Mouse (Mus musculus) limb, embryonic 15.5 days (tissue): ENCODE measurements at regions not wholly inside any gene's neighbourhood (a gene's known extent, or its start where the extent isn't known, plus 50 kb on each side); places are given as distances from the start of the nearest gene placed in this dataset.

Experiments used
- ATAC-seq: fragments of 200-750 bp; cut with Nextera tagmentation; 2 replicates; pipeline ENCODE4 v1.8.0; 2017; ENCODE audit warnings: low read depth, moderate TSS enrichment; ENCODE audit not compliant: insufficient number of reproducible peaks, low FRiP score, low TSS enrichment
- H3K27ac ChIP-seq: fragments of 300-500 bp; sonication (generic); 2 replicates; pipeline ENCODE4 v1.5.1; 2015; ENCODE audit warnings: moderate library complexity, mild to moderate bottlenecking, inconsistent platforms
- H3K27me3 ChIP-seq: fragments of 300-500 bp; sonication (generic); 2 replicates; pipeline ENCODE4 v1.6.1; 2015; ENCODE audit warnings: inconsistent platforms
- H3K36me3 ChIP-seq: fragments of 300-500 bp; sonication (generic); 2 replicates; pipeline ENCODE4 v1.6.1; 2015; ENCODE audit warnings: inconsistent platforms
- H3K4me1 ChIP-seq: fragments of 300-500 bp; sonication (generic); 2 replicates; pipeline ENCODE4 v1.6.1; 2015; ENCODE audit warnings: inconsistent platforms
- H3K4me2 ChIP-seq: fragments of 300-500 bp; sonication (generic); 2 replicates; pipeline ENCODE4 v1.6.1; 2015; ENCODE audit warnings: mild to moderate bottlenecking, inconsistent platforms
- H3K4me3 ChIP-seq: fragments of 300-500 bp; sonication (generic); 2 replicates; pipeline ENCODE4 v1.5.1; 2015; ENCODE audit warnings: mild to moderate bottlenecking, inconsistent platforms
- H3K9ac ChIP-seq: fragments of 300-500 bp; sonication (generic); 2 replicates; pipeline ENCODE4 v1.6.1; 2015; ENCODE audit warnings: inconsistent platforms
- H3K9me3 ChIP-seq: fragments of 300-500 bp; sonication (generic); 2 replicates; pipeline ENCODE4 v1.6.1; 2016; ENCODE audit warnings: inconsistent platforms
- WGBS: fragments of 180-500 bp; shearing (Covaris S2); methylation state at CpG from one replicate; pipeline ENCODE4 v1.1.7; 2015; 5-methylcytosine and 5-hydroxymethylcytosine counted together

DNA sequence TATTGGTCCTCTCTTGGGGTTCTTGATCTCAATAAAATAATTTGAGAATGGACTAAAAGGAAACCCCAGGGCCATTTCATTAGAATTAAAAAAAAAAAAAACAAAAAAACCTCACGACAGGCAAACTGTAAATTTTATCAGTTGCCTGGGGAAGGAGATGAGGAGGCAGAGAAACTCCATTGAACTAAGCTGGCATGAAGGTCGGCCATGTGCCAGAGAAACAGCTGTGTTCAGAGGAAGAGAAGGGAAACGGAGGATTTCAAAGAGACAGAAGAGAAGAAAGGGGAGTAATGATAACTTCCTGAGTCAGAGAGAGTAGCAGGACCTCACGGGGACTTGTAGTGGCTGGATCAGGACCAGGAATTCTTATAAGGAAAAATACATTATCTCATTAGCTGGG lies 377.7 kb downstream of the Eipr1 start:
- no peak for ATAC-seq
- H3K27me3 ChIP-seq: no peaks in the 10 kb centered on the region
- no peaks in the 10 kb centered on the region for H3K36me3 ChIP-seq
- 49% methylated on average over 4 of the region's 4 CpGs for WGBS
- no peak overlapping the region for H3K9ac ChIP-seq
- no peak overlapping the region for H3K4me2 ChIP-seq
- H3K4me1 ChIP-seq: peaks cover 4% of the 10 kb centered on the region
- H3K4me3 ChIP-seq: no peak overlapping the region
- no peaks in the 10 kb centered on the region for H3K9me3 ChIP-seq
- H3K27ac ChIP-seq: no peak overlapping the region

DNA sequence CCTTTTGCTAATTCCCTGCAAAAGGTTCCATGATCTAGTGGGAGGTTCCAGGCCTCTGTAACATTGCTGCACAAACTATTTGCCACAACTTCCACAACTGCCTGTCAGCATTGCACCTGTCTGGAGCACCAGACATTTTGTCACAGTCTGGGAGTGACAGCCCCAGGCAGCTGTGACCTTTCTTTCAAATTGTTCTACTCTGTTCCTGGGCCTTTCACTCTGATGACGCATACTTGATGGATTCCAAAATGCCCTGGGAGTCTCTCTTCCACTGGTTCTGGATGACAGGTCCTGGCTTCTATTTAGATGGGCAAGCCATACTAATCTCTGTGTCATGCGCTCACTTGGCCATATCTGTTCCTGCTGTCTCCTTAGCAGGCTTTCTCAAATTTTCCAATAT lies 382.7 kb downstream of the Eipr1 start:
- H3K9ac ChIP-seq: no peak overlapping the region
- H3K4me2 ChIP-seq: no peak overlapping the region
- no peak for ATAC-seq
- no peaks in the 10 kb centered on the region for H3K36me3 ChIP-seq
- H3K27me3 ChIP-seq: no peaks in the 10 kb centered on the region
- H3K9me3 ChIP-seq: no peaks in the 10 kb centered on the region
- H3K27ac ChIP-seq: no peak overlapping the region
- no peak overlapping the region for H3K4me3 ChIP-seq
- H3K4me1 ChIP-seq: peaks cover 10% of the 10 kb centered on the region; the same call in 1 of the 2 replicates
- WGBS: 77% methylated on average over 2 of the region's 2 CpGs

DNA sequence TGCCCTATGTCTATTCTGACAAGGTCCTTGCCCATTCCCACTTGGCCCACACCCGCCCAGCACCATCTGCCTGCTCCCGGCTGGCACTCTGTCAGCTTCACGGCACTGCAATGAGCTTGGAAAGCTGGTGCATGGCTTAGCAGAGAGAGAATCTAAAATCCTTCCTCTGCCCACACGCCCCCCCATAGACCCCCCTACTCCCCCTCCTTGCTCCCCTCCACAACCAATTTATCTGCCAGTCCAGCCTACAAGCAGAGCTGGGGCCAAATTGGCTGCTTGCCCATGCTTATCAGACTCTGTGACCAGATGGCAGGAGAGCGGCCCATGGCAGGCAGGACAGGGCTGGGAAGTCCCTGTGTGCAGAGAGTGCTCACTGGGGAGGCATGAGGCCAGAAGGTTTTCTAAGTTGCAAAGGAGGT lies 385.3 kb downstream of the Eipr1 start:
- Histone ChIP-seq H3K36me3 (no peaks in the 10 kb centered on the region), H3K4me3 (no peak overlapping the region), H3K4me2 (no peak overlapping the region), H3K27ac (no peak overlapping the region), H3K27me3 (no peaks in the 10 kb centered on the region), H3K9ac (no peak overlapping the region), H3K9me3 (no peaks in the 10 kb centered on the region), H3K4me1 (peaks cover 10% of the 10 kb centered on the region; the same call in 1 of the 2 replicates)
- 51% methylated on average over 5 of the region's 5 CpGs for WGBS
- ATAC-seq: peak; percentile 33; the same call in 1 of the 2 replicates

DNA sequence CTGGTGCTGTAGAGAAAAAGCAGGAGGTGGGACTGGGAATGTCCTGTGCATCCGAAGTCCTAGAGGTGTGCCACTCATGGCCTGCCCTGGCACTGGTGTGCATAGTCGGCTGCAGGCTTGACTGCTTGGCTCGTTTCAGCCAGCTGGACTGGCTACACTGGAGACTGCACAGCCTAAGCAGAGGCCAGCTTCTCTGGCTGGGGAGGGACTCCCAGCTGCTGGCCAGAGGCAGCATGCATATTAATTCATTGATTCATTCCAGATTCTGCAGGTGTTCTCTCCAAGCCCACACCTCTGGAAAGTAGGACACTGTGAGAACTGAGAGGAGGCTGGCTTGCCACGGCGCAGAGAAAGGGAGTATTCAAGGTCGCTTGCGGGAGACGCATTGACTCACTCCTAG lies 385.9 kb downstream of the Eipr1 start:
- Histone ChIP-seq H3K4me2 (no peak overlapping the region), H3K4me3 (no peak overlapping the region), H3K4me1 (peaks cover 10% of the 10 kb centered on the region; the same call in 1 of the 2 replicates), H3K27ac (no peak overlapping the region), H3K36me3 (no peaks in the 10 kb centered on the region), H3K9ac (no peak overlapping the region), H3K9me3 (no peaks in the 10 kb centered on the region), H3K27me3 (no peaks in the 10 kb centered on the region)
- no peak for ATAC-seq
- WGBS: 62% methylated on average over 8 of the region's 8 CpGs

DNA sequence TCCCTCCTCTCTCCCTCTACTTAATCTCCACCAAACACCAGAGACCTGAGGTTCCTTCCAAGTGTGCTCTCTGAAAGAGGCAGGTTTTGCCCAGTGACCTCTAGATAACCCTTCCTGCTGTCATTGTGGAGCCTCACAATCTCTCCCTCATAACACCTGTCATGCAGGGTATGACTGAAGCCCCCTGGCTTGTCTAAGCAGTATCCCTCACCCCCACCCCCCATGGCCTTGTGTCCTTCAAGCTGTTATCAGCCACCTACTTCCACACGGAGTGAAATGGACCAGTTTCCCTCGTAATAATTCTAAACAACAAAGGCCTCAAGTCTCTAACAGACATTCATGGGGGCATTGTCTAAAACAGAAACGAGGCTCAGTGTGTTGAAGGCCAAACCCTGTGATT lies 387.6 kb upstream of the Myt1l start:
- no peaks in the 10 kb centered on the region for H3K27me3 ChIP-seq
- H3K9ac ChIP-seq: no peak overlapping the region
- WGBS: 32% methylated on average over 3 of the region's 3 CpGs
- no peaks in the 10 kb centered on the region for H3K9me3 ChIP-seq
- H3K27ac ChIP-seq: no peak overlapping the region
- H3K36me3 ChIP-seq: no peaks in the 10 kb centered on the region
- ATAC-seq: no peak
- H3K4me2 ChIP-seq: no peak overlapping the region
- no peak overlapping the region for H3K4me3 ChIP-seq
- peaks cover 15% of the 10 kb centered on the region; the same call in 1 of the 2 replicates for H3K4me1 ChIP-seq

DNA sequence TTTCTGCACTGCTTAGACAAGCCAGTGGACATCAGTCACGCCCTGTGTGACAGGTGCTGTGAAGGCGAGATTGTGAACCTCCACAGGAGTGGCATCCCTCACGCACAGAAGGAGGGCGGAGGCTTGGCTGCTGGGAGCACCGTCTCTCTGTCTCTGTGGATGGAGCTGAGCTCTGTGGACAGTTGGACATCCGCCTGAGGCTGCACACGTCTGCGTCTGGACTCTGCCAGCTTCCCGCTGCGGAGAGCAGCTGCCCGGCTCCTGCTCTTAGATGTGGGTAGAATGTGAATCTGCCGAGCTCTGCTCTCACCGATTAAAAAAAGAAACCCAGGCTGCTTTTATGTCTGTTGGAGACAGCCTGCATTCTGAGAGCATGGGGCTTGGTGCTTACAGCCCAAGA lies 387.1 kb upstream of the Myt1l start:
- no peak for ATAC-seq

DNA sequence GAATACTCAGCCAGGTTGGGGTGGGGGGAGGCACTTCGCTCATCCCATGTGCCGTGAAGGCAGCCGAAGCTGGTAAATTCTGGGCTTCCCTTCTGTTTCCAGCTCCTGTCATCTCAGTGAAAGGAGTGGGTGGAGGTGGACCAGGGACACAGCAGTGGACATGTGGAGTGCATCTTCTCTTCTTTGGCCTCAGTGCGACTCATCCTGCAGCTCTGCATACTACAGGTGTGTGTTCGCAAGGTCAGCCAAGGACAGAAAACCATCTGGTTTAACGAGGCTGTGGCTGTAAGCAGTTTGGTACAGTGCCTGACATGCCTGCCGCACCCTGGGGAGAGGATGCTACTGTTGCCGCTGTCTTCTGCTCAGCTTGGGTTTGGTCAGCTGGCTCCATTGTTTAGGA lies 386.3 kb upstream of the Myt1l start:
- peaks cover 12% of the 10 kb centered on the region; the same call in 1 of the 2 replicates for H3K4me1 ChIP-seq
- WGBS: 80% methylated on average over 8 of the region's 8 CpGs
- H3K27me3 ChIP-seq: no peaks in the 10 kb centered on the region
- H3K9ac ChIP-seq: no peak overlapping the region
- no peak for ATAC-seq
- no peaks in the 10 kb centered on the region for H3K36me3 ChIP-seq
- H3K4me2 ChIP-seq: no peak overlapping the region
- no peak overlapping the region for H3K27ac ChIP-seq
- no peak overlapping the region for H3K4me3 ChIP-seq
- no peaks in the 10 kb centered on the region for H3K9me3 ChIP-seq

More for the DNA sequence above, 387.1 kb upstream of the Myt1l start:
- Histone ChIP-seq H3K4me1 (peaks cover 15% of the 10 kb centered on the region; the same call in 1 of the 2 replicates), H3K4me2 (no peak overlapping the region), H3K4me3 (no peak overlapping the region), H3K27me3 (no peaks in the 10 kb centered on the region), H3K36me3 (no peaks in the 10 kb centered on the region), H3K9ac (no peak overlapping the region), H3K27ac (no peak overlapping the region), H3K9me3 (no peaks in the 10 kb centered on the region)
- WGBS: 54% methylated on average over 13 of the region's 13 CpGs

DNA sequence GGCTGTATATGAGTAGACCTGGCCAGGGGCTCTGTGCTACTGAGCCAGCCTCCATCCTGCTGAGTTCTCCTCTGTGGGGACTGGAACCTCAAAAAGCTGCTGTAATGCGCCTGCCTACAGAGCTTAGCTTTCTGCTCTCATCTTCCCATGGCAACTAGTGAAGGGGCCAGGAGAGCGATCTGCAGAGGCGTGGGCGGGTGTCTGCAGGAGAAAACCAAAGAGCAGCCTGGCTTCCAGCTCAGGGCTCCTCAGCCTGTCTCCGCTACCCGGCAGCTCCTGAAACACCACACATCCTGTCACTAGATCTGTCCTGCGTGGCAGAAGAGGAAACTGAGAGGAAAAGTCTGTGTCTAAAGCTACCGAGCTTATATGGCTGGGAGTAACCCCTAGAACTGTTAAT lies 384.9 kb upstream of the Myt1l start:
- Histone ChIP-seq H3K9ac (no peak overlapping the region), H3K36me3 (no peaks in the 10 kb centered on the region), H3K4me2 (no peak overlapping the region), H3K4me3 (no peak overlapping the region), H3K27me3 (no peaks in the 10 kb centered on the region), H3K27ac (no peak overlapping the region), H3K9me3 (no peaks in the 10 kb centered on the region), H3K4me1 (peaks cover 5% of the 10 kb centered on the region; the same call in 1 of the 2 replicates)
- 64% methylated on average over 8 of the region's 8 CpGs for WGBS
- no peak for ATAC-seq

DNA sequence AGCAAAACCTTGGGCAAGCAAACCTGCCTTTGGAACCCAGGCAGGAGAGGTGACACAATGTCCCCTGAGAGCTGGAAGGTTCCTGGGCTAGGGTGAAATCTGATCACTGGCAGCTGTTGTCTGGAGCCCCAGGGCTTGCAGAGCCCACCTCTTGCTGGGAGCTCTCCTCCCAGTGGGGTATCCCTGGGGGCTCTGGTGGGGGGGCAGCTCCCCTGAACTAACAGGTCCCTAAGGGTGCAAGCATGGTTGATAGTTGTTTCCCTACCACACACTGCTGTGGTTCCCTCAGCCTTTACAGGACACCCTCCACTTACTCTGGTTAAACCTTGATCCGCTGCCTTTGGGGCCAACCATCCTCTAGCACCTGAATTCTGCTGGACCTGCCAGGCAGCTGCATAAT lies 367.3 kb upstream of the Myt1l start:
- ATAC-seq: no peak
- Histone ChIP-seq H3K36me3 (no peaks in the 10 kb centered on the region), H3K4me1 (0 out of 2 replicates have a peak, but pooled peaks cover 3% of the 10 kb centered on the region), H3K9me3 (no peaks in the 10 kb centered on the region), H3K4me3 (no peak overlapping the region), H3K27ac (no peak overlapping the region), H3K4me2 (no peak overlapping the region), H3K9ac (no peak overlapping the region), H3K27me3 (no peaks in the 10 kb centered on the region)
- WGBS: 85% methylated on average over 1 of the region's 1 CpGs

DNA sequence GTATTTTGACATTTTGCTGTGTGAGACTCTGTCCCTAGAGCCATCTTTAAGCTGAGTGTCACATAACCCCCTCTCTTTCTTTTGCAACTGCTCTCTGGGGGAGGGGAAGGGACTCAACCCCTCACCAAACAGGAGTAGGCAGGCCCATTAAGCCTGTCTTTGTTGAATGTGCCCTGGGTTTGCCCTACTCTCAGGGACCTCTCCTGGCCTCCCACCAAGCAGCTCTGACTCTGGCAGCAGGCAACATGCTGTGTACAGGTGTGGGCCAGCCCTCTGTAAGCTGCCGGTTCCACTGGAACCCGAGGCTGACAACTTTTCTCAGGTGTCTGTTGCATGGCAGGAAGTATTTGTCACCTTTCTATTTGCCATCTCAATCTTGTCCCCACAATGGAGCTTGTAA lies 366.6 kb upstream of the Myt1l start:
- no peaks in the 10 kb centered on the region for H3K9me3 ChIP-seq
- H3K4me2 ChIP-seq: no peak overlapping the region
- no peak overlapping the region for H3K27ac ChIP-seq
- no peak overlapping the region for H3K4me3 ChIP-seq
- 13% methylated on average over 2 of the region's 2 CpGs for WGBS
- no peak for ATAC-seq
- H3K27me3 ChIP-seq: no peaks in the 10 kb centered on the region
- no peak overlapping the region for H3K9ac ChIP-seq
- no peaks in the 10 kb centered on the region for H3K36me3 ChIP-seq
- 0 out of 2 replicates have a peak, but pooled peaks cover 3% of the 10 kb centered on the region for H3K4me1 ChIP-seq

DNA sequence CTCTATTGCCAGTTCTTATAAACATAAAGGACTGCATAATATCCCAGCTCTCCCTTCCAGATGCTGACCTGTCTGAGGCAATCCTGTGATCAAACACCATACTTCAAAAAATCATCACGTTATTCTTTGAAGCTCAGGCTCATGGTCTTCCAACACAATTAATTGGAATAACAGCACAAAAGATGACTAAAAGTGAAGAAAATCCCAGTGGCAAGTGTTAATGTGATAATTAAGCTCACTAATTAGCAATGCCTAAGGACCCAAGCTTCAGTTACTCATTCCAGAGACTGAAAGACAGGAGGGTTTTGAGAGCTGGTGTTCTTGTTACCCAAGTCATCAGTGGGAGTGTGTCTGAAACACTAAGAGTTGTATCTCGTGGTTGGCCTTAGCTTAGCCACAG lies 363.5 kb upstream of the Myt1l start:
- Histone ChIP-seq H3K9ac (no peak overlapping the region), H3K27ac (no peak overlapping the region), H3K4me1 (0 out of 2 replicates have a peak, but pooled peaks cover 3% of the 10 kb centered on the region), H3K4me3 (no peak overlapping the region), H3K36me3 (no peaks in the 10 kb centered on the region), H3K4me2 (no peak overlapping the region), H3K27me3 (no peaks in the 10 kb centered on the region), H3K9me3 (no peaks in the 10 kb centered on the region)
- no peak for ATAC-seq
- 83% methylated on average over 2 of the region's 2 CpGs for WGBS

DNA sequence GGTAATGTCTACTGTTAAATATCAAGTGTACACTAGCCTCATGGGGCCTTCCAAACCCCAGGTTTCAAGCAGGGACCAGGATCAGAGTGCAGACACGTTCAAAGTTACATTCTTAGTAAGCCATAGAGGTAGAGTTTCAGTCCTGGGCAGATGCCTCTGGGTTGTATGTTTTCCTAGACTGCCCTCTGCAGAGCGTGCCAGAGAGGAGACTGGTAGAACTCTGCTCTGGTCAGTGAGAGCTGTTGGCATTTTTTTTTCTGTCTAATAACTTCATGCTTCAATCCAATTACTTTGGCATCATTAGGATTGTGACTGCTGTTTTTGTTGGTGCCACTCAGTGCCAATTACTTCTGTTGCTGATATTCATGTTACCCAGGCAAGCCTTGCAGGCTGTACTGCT lies 361.9 kb upstream of the Myt1l start:
- whole genome bisulfite sequencing: 52% methylated on average over 2 of the region's 2 CpGs
- H3K27me3 ChIP-seq: no peaks in the 10 kb centered on the region
- no peak overlapping the region for H3K4me2 ChIP-seq
- H3K9ac ChIP-seq: no peak overlapping the region
- H3K9me3 ChIP-seq: no peaks in the 10 kb centered on the region
- H3K36me3 ChIP-seq: no peaks in the 10 kb centered on the region
- no peak for ATAC-seq
- H3K27ac ChIP-seq: no peak overlapping the region
- H3K4me1 ChIP-seq: 0 out of 2 replicates have a peak, but pooled peaks cover 3% of the 10 kb centered on the region
- H3K4me3 ChIP-seq: no peak overlapping the region

DNA sequence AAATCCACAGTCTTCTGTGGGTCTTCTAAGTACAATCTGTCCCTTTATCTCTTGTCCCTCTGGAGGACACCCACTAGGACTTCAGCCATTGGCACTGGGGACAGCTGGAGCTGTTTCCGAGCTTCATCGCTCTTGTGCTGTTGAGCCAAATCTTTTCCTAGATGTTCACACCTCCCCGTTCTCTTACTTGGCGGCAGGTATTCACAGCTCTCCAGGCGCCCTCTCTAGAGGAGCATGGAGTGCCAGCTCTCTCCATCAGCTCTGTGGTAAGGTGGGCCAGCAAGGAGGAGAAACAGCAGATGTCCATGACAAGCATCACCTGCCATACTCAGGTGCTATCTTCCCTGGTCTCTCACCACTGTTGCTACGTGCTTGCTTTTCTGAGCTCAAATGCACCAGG lies 360.3 kb upstream of the Myt1l start:
- Histone ChIP-seq H3K4me3 (no peak overlapping the region), H3K4me2 (no peak overlapping the region), H3K27me3 (no peaks in the 10 kb centered on the region), H3K27ac (no peak overlapping the region), H3K9ac (no peak overlapping the region), H3K4me1 (no peaks in the 10 kb centered on the region), H3K9me3 (no peaks in the 10 kb centered on the region), H3K36me3 (no peaks in the 10 kb centered on the region)
- no peak for ATAC-seq
- 79% methylated on average over 6 of the region's 6 CpGs for WGBS
